Mouse (Mus musculus) kidney, postnatal 0 days (tissue): Measurements from ENCODE around the gene Lcorl. TPM values are rescaled to one million over a fixed set of nuclear protein-coding genes. Genes with fewer than 3 reads are reported as not detected.

Experiments used
- ATAC-seq: fragments of 200-750 bp; cut with Nextera tagmentation; replicated peaks from 2 replicates; pipeline ENCODE4 v1.8.0; 2017; ENCODE audit warnings: low read depth, moderate number of reproducible peaks, moderate TSS enrichment, moderate library complexity; ENCODE audit not compliant: low FRiP score
- DNase-seq: peaks from one replicate; pipeline ENCODE4 v3.0.0-alpha.2; 2016; ENCODE audit warnings: low spot score
- H3K27ac ChIP-seq: fragments of 300-500 bp; sonication (generic); 2 replicates; pipeline ENCODE4 v1.5.1; 2014; ENCODE audit warnings: mild to moderate bottlenecking
- H3K27me3 ChIP-seq: fragments of 300-500 bp; sonication (generic); 2 replicates; pipeline ENCODE4 v1.6.1; 2014; ENCODE audit warnings: low read length, mixed read lengths; ENCODE audit not compliant: insufficient read depth
- H3K36me3 ChIP-seq: fragments of 300-500 bp; sonication (generic); 2 replicates; pipeline ENCODE4 v1.6.1; 2014; ENCODE audit warnings: low read length, mixed read lengths; ENCODE audit not compliant: insufficient read depth
- H3K4me1 ChIP-seq: fragments of 300-500 bp; sonication (generic); replicated peaks from 2 replicates; pipeline ENCODE4 v1.6.1; 2014; ENCODE audit warnings: antibody characterized with exemption, low read length, mixed read lengths; ENCODE audit not compliant: insufficient read depth
- H3K4me2 ChIP-seq: fragments of 300-500 bp; sonication (generic); 2 replicates; pipeline ENCODE4 v1.6.1; 2014; ENCODE audit warnings: mild to moderate bottlenecking, low read length, moderate library complexity, mixed read lengths
- H3K4me3 ChIP-seq: fragments of 300-500 bp; sonication (generic); replicated peaks from 2 replicates; pipeline ENCODE4 v1.5.1; 2014; ENCODE audit warnings: low read depth, low read length
- H3K9ac ChIP-seq: fragments of 300-500 bp; sonication (generic); 2 replicates; pipeline ENCODE4 v1.6.1; 2014; ENCODE audit warnings: low read depth, low read length
- H3K9me3 ChIP-seq: fragments of 300-500 bp; sonication (generic); replicated peaks from 2 replicates; pipeline ENCODE4 v1.6.1; 2016; ENCODE audit warnings: low read length, inconsistent platforms, mixed read lengths
- CTCF ChIP-seq: IDR thresholded peaks from 2 replicates; pipeline ENCODE4 v1.5.1; 2016; ENCODE audit warnings: antibody characterized with exemption, low read depth, mild to moderate bottlenecking, moderate library complexity
- WGBS: fragments of 180-500 bp; shearing (Covaris S2); extraction: QIAGEN DNeasy Blood & Tissue Kit; methylation state at CpG from one replicate; pipeline ENCODE4 v1.1.7; 2014; 5-methylcytosine and 5-hydroxymethylcytosine counted together
- polyA plus RNA-seq: library from polyadenylated mRNA; unstranded; fragments of >200 nt; fragmentation: Nextera tagmentation; extraction: Ambion mirVana; gene quantifications from 2 replicates; pipeline ENCODE4 v1.2.1, GENCODE M21; 2015

The Lcorl gene
- polyA plus RNA-seq, 1 experiment from 2014 or later: 23.1 TPM

- H3K27me3 ChIP-seq: no peaks in the 10 kb centered on the region
- ATAC-seq: no peak
- DNase-seq: no peak
- no peaks in the 10 kb centered on the region for H3K4me1 ChIP-seq
- 94% methylated on average over 6 of the region's 6 CpGs for WGBS
- no peak overlapping the region for H3K4me3 ChIP-seq
- no peaks in the 10 kb centered on the region for H3K9me3 ChIP-seq
- no peak overlapping the region for H3K4me2 ChIP-seq
- TF ChIP-seq CTCF: no peak
- H3K27ac ChIP-seq: no peak overlapping the region
- no peaks in the 10 kb centered on the region for H3K36me3 ChIP-seq
- H3K9ac ChIP-seq: no peak overlapping the region
Observed at GRCm38 (mm10) chr5:45844723-45845122, 12.7 kb downstream of the Lcorl start.

- no peak for TF ChIP-seq CTCF
- no peak for DNase-seq
Observed at GRCm38 (mm10) chr5:45835131-45835530, 22.3 kb downstream of the Lcorl start.

GRCm38 (mm10) chr5:45811527-45811926, 45.9 kb downstream of the Lcorl start:
- Histone ChIP-seq H3K36me3 (no peaks in the 10 kb centered on the region), H3K4me1 (no peaks in the 10 kb centered on the region), H3K9me3 (0 out of 2 replicates have a peak, but pooled peaks cover 3% of the 10 kb centered on the region), H3K27me3 (no peaks in the 10 kb centered on the region), H3K4me2 (no peak overlapping the region), H3K9ac (no peak overlapping the region), H3K4me3 (no peak overlapping the region), H3K27ac (no peak overlapping the region)
- DNase-seq (no peak), ATAC-seq (no peak)
- WGBS: 96% methylated on average over 4 of the region's 4 CpGs
- TF ChIP-seq CTCF: no peak

More at GRCm38 (mm10) chr5:45835131-45835530, 22.3 kb downstream of the Lcorl start:
- Histone ChIP-seq H3K4me3 (no peak overlapping the region), H3K9ac (no peak overlapping the region), H3K27me3 (no peaks in the 10 kb centered on the region), H3K27ac (no peak overlapping the region), H3K4me2 (no peak overlapping the region), H3K36me3 (no peaks in the 10 kb centered on the region), H3K9me3 (no peaks in the 10 kb centered on the region), H3K4me1 (no peaks in the 10 kb centered on the region)
- no peak for ATAC-seq
- 93% methylated on average over 2 of the region's 2 CpGs for WGBS

DNA sequence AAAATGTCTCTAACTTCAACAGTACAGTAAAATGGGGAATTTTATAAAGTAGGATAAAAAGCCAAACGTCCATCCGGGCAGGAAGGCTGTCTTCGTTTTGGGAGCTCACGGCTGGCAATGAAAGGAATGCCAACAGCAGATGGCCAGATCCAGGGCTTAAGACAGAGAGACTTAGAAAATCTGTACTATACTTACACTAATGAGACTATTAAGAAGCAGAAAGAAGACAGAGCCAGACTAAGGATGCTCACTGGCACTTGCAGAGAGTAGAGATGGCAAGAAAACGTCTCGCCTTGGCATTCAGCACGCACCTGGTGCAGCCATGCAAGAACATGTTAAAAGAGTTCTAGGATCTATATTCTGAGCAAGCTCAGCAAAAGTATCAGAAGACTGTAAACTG, 65.6 kb downstream of the Lcorl start:
- no peak overlapping the region for H3K9ac ChIP-seq
- ATAC-seq: no peak
- DNase-seq: no peak
- no peaks in the 10 kb centered on the region for H3K36me3 ChIP-seq
- WGBS: 89% methylated on average over 7 of the region's 7 CpGs
- no peaks in the 10 kb centered on the region for H3K27me3 ChIP-seq
- H3K4me3 ChIP-seq: no peak overlapping the region
- no peaks in the 10 kb centered on the region for H3K4me1 ChIP-seq
- no peak for TF ChIP-seq CTCF
- no peak overlapping the region for H3K27ac ChIP-seq
- no peaks in the 10 kb centered on the region for H3K9me3 ChIP-seq
- H3K4me2 ChIP-seq: no peak overlapping the region

DNA sequence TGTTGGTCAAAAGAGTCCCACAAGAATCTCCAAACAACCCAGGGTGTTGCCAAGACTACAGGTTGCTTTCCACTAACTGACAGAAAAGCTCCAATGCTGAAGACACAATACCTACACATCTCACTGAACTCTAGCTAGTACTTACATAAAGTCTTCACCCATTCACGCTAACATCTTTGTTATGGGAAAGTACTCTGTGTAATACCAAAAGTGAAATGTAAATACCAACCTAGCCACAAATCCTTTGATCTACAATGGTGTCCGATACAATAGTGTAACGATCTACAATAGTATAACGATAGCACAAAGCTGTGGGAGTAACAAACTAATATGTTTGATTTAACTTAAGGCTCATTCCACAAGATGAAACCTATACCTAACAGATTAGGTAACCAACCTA, 67.2 kb downstream of the Lcorl start:
- Histone ChIP-seq H3K27ac (no peak overlapping the region), H3K4me2 (no peak overlapping the region), H3K9me3 (no peaks in the 10 kb centered on the region), H3K4me1 (no peaks in the 10 kb centered on the region), H3K9ac (no peak overlapping the region), H3K36me3 (no peaks in the 10 kb centered on the region), H3K4me3 (no peak overlapping the region), H3K27me3 (no peaks in the 10 kb centered on the region)
- TF ChIP-seq CTCF: no peak
- DNase-seq (no peak), ATAC-seq (no peak)
- WGBS: 95% methylated on average over 4 of the region's 4 CpGs

DNA sequence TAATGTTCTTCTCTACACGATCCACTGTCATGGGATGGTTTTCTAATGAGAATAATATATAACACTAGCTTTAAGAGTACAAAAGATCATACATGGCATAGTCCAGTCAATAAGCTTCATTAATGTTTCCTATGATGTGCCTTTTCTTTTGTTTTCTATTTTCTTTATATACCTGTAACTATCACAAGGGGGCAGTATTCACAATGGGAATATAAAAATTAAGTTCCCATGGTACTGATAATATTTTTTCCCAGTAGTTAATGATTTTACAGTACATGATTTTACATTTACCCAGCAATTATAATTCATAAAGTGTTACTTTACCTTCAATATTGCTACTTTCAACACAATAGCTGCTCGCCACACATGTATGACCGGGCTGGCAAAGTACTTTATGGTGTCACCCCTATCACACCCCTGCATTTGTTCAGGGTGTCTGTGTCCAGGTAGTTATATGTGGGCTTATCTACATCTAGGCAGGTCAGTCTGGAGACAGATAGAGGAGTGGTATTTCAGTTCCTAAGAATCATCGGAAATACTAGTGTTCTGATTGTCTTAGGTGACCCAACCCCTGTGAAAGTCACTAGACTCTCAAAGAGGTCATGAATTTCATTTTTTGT, 99.8 kb downstream of the Lcorl start:
- peak; percentile 68 for TF ChIP-seq CTCF
- no peaks in the 10 kb centered on the region for H3K4me1 ChIP-seq
- H3K4me3 ChIP-seq: no peak overlapping the region
- no peak for ATAC-seq
- WGBS: 83% methylated on average over 4 of the region's 4 CpGs
- H3K36me3 ChIP-seq: no peaks in the 10 kb centered on the region
- no peaks in the 10 kb centered on the region for H3K27me3 ChIP-seq
- H3K9me3 ChIP-seq: no peaks in the 10 kb centered on the region
- peak; percentile 69 for DNase-seq
- H3K9ac ChIP-seq: no peak overlapping the region
- H3K4me2 ChIP-seq: no peak overlapping the region
- no peak overlapping the region for H3K27ac ChIP-seq

DNA sequence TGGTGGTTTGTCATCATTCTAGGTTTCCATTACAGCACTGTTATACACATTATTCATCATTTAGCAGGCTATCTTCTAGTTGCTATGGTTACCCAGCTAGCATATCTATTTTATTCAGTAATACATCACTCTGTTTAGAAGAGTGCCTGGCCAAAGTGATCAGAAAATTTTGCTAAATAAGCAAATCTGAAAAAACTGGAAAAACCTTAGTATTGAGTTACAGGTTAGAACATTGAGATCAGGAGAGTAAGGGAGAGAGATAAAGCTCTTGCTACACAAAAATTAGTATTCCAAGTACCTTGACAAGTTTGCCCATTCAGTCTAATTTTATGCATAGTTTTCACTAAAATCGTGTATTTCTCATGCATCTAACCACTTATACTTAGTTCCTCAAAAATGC, 119.5 kb downstream of the Lcorl start:
- Histone ChIP-seq H3K4me2 (no peak overlapping the region), H3K27ac (no peak overlapping the region), H3K4me1 (no peaks in the 10 kb centered on the region), H3K36me3 (0 out of 2 replicates have a peak, but pooled peaks cover 8% of the 10 kb centered on the region), H3K27me3 (no peaks in the 10 kb centered on the region), H3K9ac (no peak overlapping the region), H3K4me3 (no peak overlapping the region), H3K9me3 (no peaks in the 10 kb centered on the region)
- 89% methylated on average over 1 of the region's 1 CpGs for WGBS
- ATAC-seq: no peak
- DNase-seq: no peak
- no peak for TF ChIP-seq CTCF
